Mouse (Mus musculus): ENCODE results near the gene Ak7. TPM values are rescaled to one million over a fixed set of nuclear protein-coding genes. Genes with fewer than 3 reads are reported as not detected.

The Ak7 gene
- polyA plus RNA-seq, 2 experiments = 0.04 TPM; not detected in 1

DNA sequence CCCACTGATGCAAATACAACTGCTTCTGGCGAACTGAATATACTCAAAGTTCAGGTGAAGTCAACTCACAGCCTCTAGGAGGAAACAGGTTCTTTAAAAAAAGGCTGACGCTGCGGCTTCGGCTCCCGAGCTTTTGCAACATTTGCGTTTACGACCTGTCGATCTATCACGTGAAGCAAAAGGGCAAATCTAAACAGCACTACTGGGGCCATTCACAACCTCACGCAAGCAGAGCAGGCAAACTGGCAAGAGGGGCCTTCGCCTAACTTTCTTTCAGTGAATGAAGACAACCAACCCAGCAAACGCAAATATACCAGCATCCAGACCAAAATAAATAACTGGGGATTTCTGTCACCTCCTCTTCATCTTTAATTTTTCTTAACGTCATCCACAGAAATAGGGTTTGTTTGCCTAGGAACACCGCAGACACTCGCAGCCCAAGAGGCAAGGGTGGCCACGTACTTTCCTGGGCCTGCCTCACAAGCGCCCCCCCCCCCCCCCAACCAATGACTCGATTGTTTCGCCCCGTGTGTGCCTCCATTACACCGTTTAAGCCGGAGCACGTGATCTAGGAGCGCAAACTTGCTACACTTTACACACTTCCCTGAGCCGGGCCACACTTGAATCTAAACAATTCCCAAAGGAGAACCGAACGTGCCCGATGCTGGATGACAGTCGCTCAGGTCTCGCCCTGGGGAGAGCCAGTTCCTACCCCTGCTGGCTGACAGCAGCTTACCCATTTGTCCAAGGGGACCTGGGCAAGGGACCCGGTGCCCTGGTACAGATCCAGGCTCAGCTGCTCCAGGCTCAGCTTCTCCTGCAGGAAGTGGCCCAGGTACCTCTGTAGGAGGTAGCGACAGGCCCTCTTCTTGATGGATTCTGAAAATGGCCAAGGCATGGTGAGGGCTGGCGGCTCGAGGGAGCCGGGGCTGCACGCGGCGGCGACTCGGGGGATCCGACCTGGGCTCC is 21.6 kb upstream of the Ak7 start, which contains the start of gene Gskip:
Gskip (plus strand) TSS at position 897 of the 969 bp plus-strand sequence.
- TF ChIP-seq EP300 (IDR thresholded peaks at IDR 0.05; ENCODE audit: low read depth) (no peak), CTCF (IDR thresholded peaks at IDR 0.05; ENCODE audit: low read depth) (no peak)
- Histone ChIP-seq H3K4me3 (ENCODE audit: insufficient read depth in 1 of 2, low read depth in 2 of 2, low read length in 2 of 2) (peak within 1 kb of the TSS; percentile 80 to 85), H3K27ac (peak within 1 kb of the TSS; percentile 83), H3K9ac (replicated peaks) (peak within 1 kb of the TSS; percentile 88), H3K4me1 (replicated peaks; ENCODE audit: control insufficient read depth in 2 of 2, insufficient read depth in 2 of 2, low read length in 1 of 2) (peaks cover 15 to 25% of the 10 kb centered on the region in 2 experiments), H3K27me3 (ENCODE audit: control insufficient read depth, insufficient read depth, low read length) (no peaks in the 10 kb centered on the region), H3K4me2 (ENCODE audit: low read depth) (peak within 1 kb of the TSS; percentile 86), H3K9me3 (ENCODE audit: control insufficient read depth, low read length) (no peaks in the 10 kb centered on the region), H3K36me3 (replicated peaks; ENCODE audit: control insufficient read depth, insufficient read depth, low read depth) (no peaks in the 10 kb centered on the region; the same call in 1 of the 2 replicates)
- WGBS (ENCODE audit: insufficient replicate concordance) = under 1% methylated on average over 40 of the region's 41 CpGs
- ATAC-seq (ENCODE audit: insufficient read depth) (peak; percentile 42), DNase-seq (ENCODE audit: low read depth in 3 of 3, low spot score in 3 of 3) (peak; percentile 59 to 68 (median 60))

DNA sequence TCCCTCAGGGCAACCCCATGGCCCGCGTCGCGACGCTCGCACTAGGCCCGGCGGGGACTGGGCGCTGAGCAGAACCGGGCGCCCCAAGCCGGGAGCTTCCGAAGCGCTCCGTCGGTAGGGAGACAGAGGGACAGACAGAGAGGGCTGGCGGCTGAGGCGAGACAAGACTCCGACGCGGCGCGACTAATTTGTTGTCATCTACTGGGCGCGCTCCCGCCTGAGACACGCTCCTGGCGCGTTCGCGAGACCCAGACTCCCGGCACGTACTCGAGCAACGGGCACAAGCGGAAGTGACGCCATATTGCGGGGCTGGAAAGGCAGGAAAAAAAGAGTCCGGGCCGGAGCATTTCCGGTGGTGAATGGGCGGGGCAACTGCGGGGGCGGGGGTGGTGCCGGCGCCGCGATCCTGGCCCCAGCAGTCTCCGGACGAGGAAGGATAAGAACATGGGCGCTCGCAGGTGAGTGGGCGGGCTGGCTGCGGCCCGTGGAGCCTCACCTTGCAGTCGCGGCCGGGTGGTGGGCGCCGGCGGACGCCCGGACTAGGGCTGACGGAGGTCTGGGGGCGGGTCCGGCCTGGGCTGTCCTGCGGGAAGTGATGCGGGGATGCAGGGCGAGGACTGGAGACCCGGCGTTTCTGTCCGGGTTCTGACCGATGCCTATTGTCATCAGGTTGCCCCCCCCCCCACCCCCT is 20.6 kb upstream of the Ak7 start, which contains the start of gene Atg2b:
Atg2b (minus strand) TSS at position 211 of the 691 bp plus-strand sequence.
- H3K4me2 ChIP-seq (ENCODE audit: low read depth) = peak within 1 kb of the TSS; percentile 86
- H3K4me1 ChIP-seq (replicated peaks; ENCODE audit: control insufficient read depth in 2 of 2, insufficient read depth in 2 of 2, low read length in 1 of 2) = peaks cover 15 to 25% of the 10 kb centered on the region in 2 experiments
- H3K4me3 ChIP-seq (ENCODE audit: insufficient read depth in 1 of 2, low read depth in 2 of 2, low read length in 2 of 2) = peak within 1 kb of the TSS; percentile 80 to 85
- under 1% methylated on average over 72 of the region's 73 CpGs for WGBS (ENCODE audit: insufficient replicate concordance)
- H3K27me3 ChIP-seq (ENCODE audit: control insufficient read depth, insufficient read depth, low read length) = no peaks in the 10 kb centered on the region
- ATAC-seq (ENCODE audit: insufficient read depth) (peak; percentile 92), DNase-seq (ENCODE audit: low read depth in 3 of 3, low spot score in 3 of 3) (peak; percentile 96)
- H3K9me3 ChIP-seq (ENCODE audit: control insufficient read depth, low read length) = no peaks in the 10 kb centered on the region
- H3K36me3 ChIP-seq (replicated peaks; ENCODE audit: control insufficient read depth, insufficient read depth, low read depth) = no peaks in the 10 kb centered on the region
- TF ChIP-seq EP300 (IDR thresholded peaks at IDR 0.05; ENCODE audit: low read depth) = peak; percentile 12; the same call in 1 of the 2 replicates
- no peak for TF ChIP-seq CTCF (IDR thresholded peaks at IDR 0.05; ENCODE audit: low read depth)
- H3K27ac ChIP-seq = peak within 1 kb of the TSS; percentile 83
- peak within 1 kb of the TSS; percentile 88 for H3K9ac ChIP-seq (replicated peaks)

- Histone ChIP-seq H3K4me3 (ENCODE audit: insufficient read depth in 1 of 2, low read depth in 2 of 2, low read length in 2 of 2) (no peak overlapping the region), H3K36me3 (replicated peaks; ENCODE audit: control insufficient read depth, insufficient read depth, low read depth) (no peaks in the 10 kb centered on the region), H3K9me3 (ENCODE audit: control insufficient read depth, low read length) (no peaks in the 10 kb centered on the region), H3K4me2 (ENCODE audit: low read depth) (peak overlapping the region; percentile 6; the same call in 1 of the 2 replicates), H3K4me1 (replicated peaks; ENCODE audit: control insufficient read depth in 2 of 2, insufficient read depth in 2 of 2, low read length in 1 of 2) (peaks cover 15 to 25% of the 10 kb centered on the region in 2 experiments), H3K27me3 (ENCODE audit: control insufficient read depth, insufficient read depth, low read length) (no peaks in the 10 kb centered on the region), H3K27ac (no peak overlapping the region), H3K9ac (replicated peaks) (no peak overlapping the region)
- no peak for TF ChIP-seq EP300 (IDR thresholded peaks at IDR 0.05; ENCODE audit: low read depth)
- TF ChIP-seq CTCF (IDR thresholded peaks at IDR 0.05; ENCODE audit: low read depth) = no peak
- no peak for DNase-seq (ENCODE audit: low read depth in 3 of 3, low spot score in 3 of 3)
- 69% methylated on average over 3 of the region's 3 CpGs for whole genome bisulfite sequencing (ENCODE audit: insufficient replicate concordance)
- no peak for ATAC-seq (ENCODE audit: insufficient read depth)
Observed at GRCm38 (mm10) chr12:105686791-105687190, 19.0 kb upstream of the Ak7 start.

DNA sequence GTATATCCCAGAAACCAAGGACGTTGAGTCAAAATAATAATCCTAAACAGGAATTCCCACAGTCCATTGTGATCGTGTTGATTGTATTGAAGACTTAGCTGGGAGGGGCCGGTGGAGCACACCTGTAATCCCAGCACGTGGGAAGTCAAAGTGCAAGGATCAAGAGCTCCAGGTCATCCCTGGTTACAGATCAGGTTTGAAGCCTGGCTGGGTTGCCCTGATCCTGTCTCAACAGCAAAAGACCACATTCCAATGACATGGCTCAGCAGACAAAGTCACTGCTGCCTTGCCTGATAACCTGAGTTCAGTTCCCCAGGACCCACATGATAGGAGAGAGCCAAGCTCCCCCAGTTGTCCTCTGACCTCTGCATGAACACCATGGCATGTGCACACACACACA is 18.4 kb upstream of the Ak7 start:
- WGBS (ENCODE audit: insufficient replicate concordance) = 81% methylated on average over 4 of the region's 4 CpGs
- Histone ChIP-seq H3K4me1 (replicated peaks; ENCODE audit: control insufficient read depth in 2 of 2, insufficient read depth in 2 of 2, low read length in 1 of 2) (peaks cover 11 to 21% of the 10 kb centered on the region in 2 experiments), H3K4me2 (ENCODE audit: low read depth) (no peak overlapping the region), H3K27me3 (ENCODE audit: control insufficient read depth, insufficient read depth, low read length) (no peaks in the 10 kb centered on the region), H3K36me3 (replicated peaks; ENCODE audit: control insufficient read depth, insufficient read depth, low read depth) (no peaks in the 10 kb centered on the region), H3K4me3 (ENCODE audit: insufficient read depth in 1 of 2, low read depth in 2 of 2, low read length in 2 of 2) (no peak overlapping the region), H3K9ac (replicated peaks) (no peak overlapping the region), H3K27ac (no peak overlapping the region), H3K9me3 (ENCODE audit: control insufficient read depth, low read length) (no peaks in the 10 kb centered on the region)
- DNase-seq (ENCODE audit: low read depth in 3 of 3, low spot score in 3 of 3) (no peak), ATAC-seq (ENCODE audit: insufficient read depth) (no peak)
- TF ChIP-seq CTCF (IDR thresholded peaks at IDR 0.05; ENCODE audit: low read depth) (no peak), EP300 (IDR thresholded peaks at IDR 0.05; ENCODE audit: low read depth) (no peak)

Data from liver, embryonic 14.5 days (tissue).